Mouse (Mus musculus) frontal cortex, postnatal 14 days (tissue): ENCODE measurements around the gene Ccnb1ip1.

Experiments used
- DNase-seq, 2 experiments: peaks; one replicate each; pipeline ENCODE4 v3.0.0; 2022; ENCODE audit warnings: low spot score in 2 of 2

Gene Ccnb1ip1

DNA sequence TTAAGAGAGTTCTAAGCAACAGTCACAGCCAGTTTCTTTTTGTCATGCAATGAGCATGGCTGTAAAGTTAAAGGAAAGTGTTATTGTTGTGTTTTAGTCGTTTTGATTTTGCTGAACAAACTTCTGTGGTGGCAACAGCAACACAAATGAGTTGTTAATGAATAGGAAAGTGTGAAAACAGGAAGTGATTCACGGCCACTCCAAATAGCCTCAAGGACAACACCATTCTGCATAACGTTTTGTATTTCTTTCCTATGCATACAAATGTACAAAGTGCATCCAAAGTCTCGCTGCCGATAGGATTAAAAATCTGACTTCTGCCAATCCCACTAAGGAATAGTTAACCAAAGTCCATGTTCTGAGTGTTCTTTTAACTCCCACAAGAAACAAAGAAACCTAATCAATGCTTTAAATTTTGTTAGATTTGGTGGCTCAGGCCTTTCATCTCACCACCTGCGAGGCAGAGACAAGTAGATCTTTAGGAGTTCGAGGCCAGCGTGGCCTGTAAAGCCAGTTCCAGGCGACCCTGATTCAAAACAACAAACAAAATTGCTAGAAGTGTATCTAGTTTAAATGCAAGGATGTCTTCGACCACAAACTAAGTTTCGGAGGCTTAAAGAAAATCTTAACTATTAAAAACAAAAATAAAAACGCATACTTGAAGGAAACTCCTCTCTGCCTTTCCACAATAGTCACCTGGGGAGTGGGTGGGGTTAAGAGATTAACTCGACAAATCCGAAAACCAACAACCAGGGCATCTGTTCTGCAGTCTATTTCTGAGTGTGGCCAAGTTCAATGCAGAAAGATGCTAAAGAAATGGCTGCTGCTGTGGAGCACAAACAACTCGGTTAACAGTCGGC lies 22.9 kb downstream of the Ccnb1ip1 start:
- DNase-seq: no peak

GRCm38 (mm10) chr14:50782166-50782565 lies 25.4 kb downstream of the Ccnb1ip1 start:
- DNase-seq: no peak

DNA sequence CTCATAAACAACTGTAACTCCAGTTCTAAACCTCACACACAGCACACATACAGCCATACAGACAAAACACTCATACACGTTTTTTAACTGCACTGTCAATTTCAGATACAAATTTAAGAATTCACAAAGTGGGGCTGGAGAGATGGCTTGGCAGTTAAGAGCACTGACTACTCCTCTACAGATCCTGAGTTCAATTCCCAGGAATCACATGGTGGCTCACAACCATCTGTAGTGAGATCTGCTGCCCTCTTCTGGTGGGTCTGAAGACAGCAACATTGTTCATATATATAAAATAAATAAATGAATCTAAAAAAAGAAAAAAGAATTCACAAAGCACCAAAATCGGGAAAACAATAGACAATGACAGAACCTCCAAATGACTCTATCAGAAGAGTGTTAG lies 36.2 kb downstream of the Ccnb1ip1 start:
- no peak for DNase-seq

DNA sequence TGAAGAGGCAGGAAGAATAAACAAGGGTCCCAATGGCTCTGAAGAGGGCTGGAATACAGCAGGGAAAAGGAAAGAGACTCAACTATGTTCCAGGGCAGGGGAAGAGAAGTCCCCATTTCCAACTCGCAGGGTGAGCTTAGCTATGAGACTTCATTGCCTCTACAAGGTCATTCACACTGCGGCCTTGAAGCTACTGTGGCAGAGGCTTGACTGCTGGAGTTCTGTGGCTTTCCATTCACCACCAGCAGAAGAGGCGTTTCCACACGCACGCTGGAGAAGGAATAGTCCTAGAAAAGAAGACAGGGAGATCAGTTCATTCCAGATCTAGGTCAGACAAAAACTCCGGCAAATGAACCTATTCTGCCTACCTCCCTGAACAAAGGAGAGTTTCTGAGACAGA lies 41.8 kb downstream of the Ccnb1ip1 start:
- DNase-seq: no peak

DNA sequence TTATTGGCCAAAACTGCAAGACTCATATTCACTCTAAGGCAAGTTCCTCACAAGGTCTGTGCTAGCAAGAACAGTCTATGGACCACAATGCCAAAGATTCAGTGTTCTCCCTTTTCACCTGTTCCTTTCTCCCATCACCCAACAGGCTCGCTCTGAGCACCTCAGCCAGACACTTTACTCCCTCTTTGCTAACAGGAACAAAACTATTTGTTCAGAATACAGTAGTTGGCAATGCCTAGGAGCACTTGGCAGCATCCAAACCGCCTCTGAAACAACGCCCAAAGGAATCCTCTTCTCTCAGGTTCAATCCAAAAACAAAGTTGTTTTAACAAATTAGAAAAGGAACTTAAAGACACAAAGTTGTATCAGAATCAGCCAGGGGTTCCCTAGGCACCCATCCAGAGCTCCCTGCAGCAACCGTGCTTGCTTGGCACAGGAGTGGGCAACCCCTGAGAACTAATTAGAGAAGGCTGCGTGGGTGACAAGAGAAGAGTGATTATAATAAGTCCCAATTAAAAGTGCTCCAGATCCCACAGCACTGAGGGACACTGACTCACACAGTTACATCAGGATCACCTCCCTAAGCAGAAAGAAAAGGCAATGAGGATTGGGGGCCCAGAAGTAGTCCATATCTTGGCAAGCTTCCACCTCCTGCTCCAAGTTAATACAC lies 49.0 kb downstream of the Ccnb1ip1 start:
- peak in 1 of 2 experiments; percentile 8 for DNase-seq

DNA sequence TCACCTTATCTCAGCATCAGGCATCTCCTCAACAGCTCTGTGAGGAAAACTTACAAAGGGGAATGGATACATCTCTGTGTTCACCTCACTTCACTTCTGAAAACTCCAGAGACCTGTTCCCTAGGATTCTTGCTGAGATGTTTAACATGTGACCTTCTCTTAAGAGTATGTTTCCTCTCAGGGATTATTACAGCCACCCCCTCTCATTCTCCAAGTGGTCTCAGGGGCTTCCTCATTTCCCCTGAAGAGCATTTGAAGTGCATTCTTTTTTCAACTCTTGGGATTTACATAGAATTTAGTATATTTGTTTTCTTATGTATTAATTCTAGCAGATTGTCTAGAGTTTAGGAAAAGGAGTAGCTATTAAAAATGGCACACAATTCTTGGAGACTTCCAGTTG lies 62.5 kb downstream of the Ccnb1ip1 start, which contains the start of gene Olfr749:
Gene Olfr749 (minus strand): TSS at position 101 of the 400 bp plus-strand sequence.
- DNase-seq: no peak

DNA sequence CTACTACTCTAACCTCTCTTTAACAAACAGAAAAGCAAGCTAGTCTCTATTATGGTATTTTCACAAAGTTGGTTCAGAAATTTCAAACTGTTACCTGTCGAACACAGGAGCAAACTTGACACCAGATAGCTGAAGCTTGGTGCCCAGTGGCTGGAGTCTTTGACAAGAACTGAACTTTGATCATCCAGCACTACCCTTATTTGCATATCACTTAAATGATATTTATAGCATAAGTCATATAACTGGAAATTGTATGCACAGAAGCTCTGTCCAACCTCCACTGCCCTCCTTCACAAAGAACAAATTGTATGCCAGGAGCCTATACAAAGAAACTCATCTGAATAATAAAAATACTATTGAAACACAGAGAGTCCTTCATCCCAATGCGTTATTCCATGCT lies 65.9 kb downstream of the Ccnb1ip1 start:
- no peak for DNase-seq

DNA sequence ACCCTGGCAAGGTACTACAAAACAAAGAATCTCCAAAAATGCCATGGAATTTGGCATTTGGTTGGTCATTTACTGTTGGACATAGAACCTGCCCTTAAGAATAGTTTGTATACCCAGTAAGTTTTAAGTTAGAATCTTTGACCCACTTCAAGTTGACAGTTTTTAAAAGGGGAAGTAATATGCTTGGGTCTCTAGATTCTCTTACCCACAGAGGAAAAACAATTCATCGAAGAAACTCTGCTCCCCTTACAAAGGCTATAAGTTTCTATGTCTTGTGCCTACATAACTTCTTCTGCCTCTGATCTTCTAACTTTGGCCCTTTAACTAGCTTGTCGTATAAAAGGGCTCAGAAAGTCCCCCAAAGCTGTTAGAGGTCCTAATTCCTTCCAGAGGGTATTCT lies 67.2 kb downstream of the Ccnb1ip1 start:
- no peak for DNase-seq
